Mouse (Mus musculus): Measurements from ENCODE around the gene Areg. TPM values are rescaled to one million over a fixed set of nuclear protein-coding genes. Genes with fewer than 3 reads are reported as not detected.

Gene Areg
- total RNA-seq (2021): under 1 TPM; 0.49 to 0.56 TPM

- intact Hi-C loops (cut with DNase I): no loop called here
- peak; percentile 2 to 54 for DNase-seq (ENCODE audit: extremely low spot score in 1 of 2, low spot score in 2 of 2)
Measured at GRCm38 (mm10) chr5:91139446-91139873, at the start of gene Areg. Areg (plus strand) TSS chr5:91139599.

- no peak for DNase-seq (ENCODE audit: extremely low spot score in 1 of 2, low spot score in 2 of 2)
- intact Hi-C loops (cut with DNase I): no loop called here
Measured at GRCm38 (mm10) chr5:91090301-91090700, 49.1 kb upstream of the Areg start.

GRCm38 (mm10) chr5:91097911-91098614 lies 41.3 kb upstream of the Areg start:
- intact Hi-C loops (cut with DNase I): no loop called here
- no peak for DNase-seq (ENCODE audit: extremely low spot score in 1 of 2, low spot score in 2 of 2)

GRCm38 (mm10) chr5:91101742-91102141 lies 37.7 kb upstream of the Areg start:
- intact Hi-C loops (cut with DNase I): no loop called here
- DNase-seq (ENCODE audit: extremely low spot score in 1 of 2, low spot score in 2 of 2): peak in 1 of 2 experiments; percentile 14

GRCm38 (mm10) chr5:91103943-91104665 lies 35.3 kb upstream of the Areg start:
- peak in 1 of 2 experiments; percentile 13 for DNase-seq (ENCODE audit: extremely low spot score in 1 of 2, low spot score in 2 of 2)
- intact Hi-C loops (cut with DNase I): no loop called here

GRCm38 (mm10) chr5:91106248-91106647 lies 33.2 kb upstream of the Areg start:
- DNase-seq (ENCODE audit: extremely low spot score in 1 of 2, low spot score in 2 of 2): no peak
- intact Hi-C loops (cut with DNase I): no loop called here

- intact Hi-C loops (cut with DNase I): no loop called here
- no peak for DNase-seq (ENCODE audit: extremely low spot score in 1 of 2, low spot score in 2 of 2)
Measured at GRCm38 (mm10) chr5:91110023-91110670, 29.3 kb upstream of the Areg start.

- intact Hi-C loops (cut with DNase I): no loop called here
Measured at GRCm38 (mm10) chr5:91111019-91111418, 28.4 kb upstream of the Areg start.

GRCm38 (mm10) chr5:91113967-91114366 lies 25.4 kb upstream of the Areg start:
- intact Hi-C loops (cut with DNase I): no loop called here
- no peak for DNase-seq (ENCODE audit: extremely low spot score in 1 of 2, low spot score in 2 of 2)

More at GRCm38 (mm10) chr5:91111019-91111418, 28.4 kb upstream of the Areg start:
- DNase-seq (ENCODE audit: extremely low spot score in 1 of 2, low spot score in 2 of 2): peak in 1 of 2 experiments; percentile 5

- intact Hi-C loops (cut with DNase I): no loop called here
- DNase-seq (ENCODE audit: extremely low spot score in 1 of 2, low spot score in 2 of 2): no peak
Measured at GRCm38 (mm10) chr5:91114574-91114973, 24.8 kb upstream of the Areg start.

- no peak for DNase-seq (ENCODE audit: extremely low spot score in 1 of 2, low spot score in 2 of 2)
- intact Hi-C loops (cut with DNase I): no loop called here
Measured at GRCm38 (mm10) chr5:91118618-91119017, 20.8 kb upstream of the Areg start.

- DNase-seq (ENCODE audit: extremely low spot score in 1 of 2, low spot score in 2 of 2): no peak
- intact Hi-C loops (cut with DNase I): no loop called here
Measured at GRCm38 (mm10) chr5:91123404-91123803, 16.0 kb upstream of the Areg start.

- intact Hi-C loops (cut with DNase I): no loop called here
- no peak for DNase-seq (ENCODE audit: extremely low spot score in 1 of 2, low spot score in 2 of 2)
Measured at GRCm38 (mm10) chr5:91124140-91124539, 15.3 kb upstream of the Areg start.

GRCm38 (mm10) chr5:91126623-91127022 lies 12.8 kb upstream of the Areg start:
- no peak for DNase-seq (ENCODE audit: extremely low spot score in 1 of 2, low spot score in 2 of 2)
- intact Hi-C loops (cut with DNase I): no loop called here

- no peak for DNase-seq (ENCODE audit: extremely low spot score in 1 of 2, low spot score in 2 of 2)
- intact Hi-C loops (cut with DNase I): no loop called here
Measured at GRCm38 (mm10) chr5:91134961-91135360, 4.4 kb upstream of the Areg start.

- no peak for DNase-seq (ENCODE audit: extremely low spot score in 1 of 2, low spot score in 2 of 2)
- intact Hi-C loops (cut with DNase I): no loop called here
Measured at GRCm38 (mm10) chr5:91138970-91139369, 429 bp upstream of the Areg start.

- DNase-seq (ENCODE audit: extremely low spot score in 1 of 2, low spot score in 2 of 2): no peak
- intact Hi-C loops (cut with DNase I): no loop called here
Measured at GRCm38 (mm10) chr5:91140896-91141448, 1.6 kb downstream of the Areg start.

GRCm38 (mm10) chr5:91144971-91145370 lies 5.6 kb downstream of the Areg start:
- intact Hi-C loops (cut with DNase I): no loop called here
- DNase-seq (ENCODE audit: extremely low spot score in 1 of 2, low spot score in 2 of 2): no peak

GRCm38 (mm10) chr5:91147001-91147400 lies 7.6 kb downstream of the Areg start:
- no peak for DNase-seq (ENCODE audit: extremely low spot score in 1 of 2, low spot score in 2 of 2)
- intact Hi-C loops (cut with DNase I): no loop called here
